Mouse (Mus musculus) hindbrain, embryonic 15.5 days (tissue): Measurements from ENCODE around the gene Hacd1. TPM values are rescaled to one million over a fixed set of nuclear protein-coding genes. Genes with fewer than 3 reads are reported as not detected.

Experiments used
- ATAC-seq: fragments of 200-750 bp; cut with Nextera tagmentation; 2 replicates; pipeline ENCODE4 v1.8.0; 2017; ENCODE audit warnings: low read depth, moderate number of reproducible peaks, moderate TSS enrichment; ENCODE audit not compliant: low FRiP score
- H3K27ac ChIP-seq: fragments of 300-500 bp; sonication (generic); replicated peaks from 2 replicates; pipeline ENCODE4 v1.5.1; 2015; ENCODE audit warnings: mild to moderate bottlenecking, inconsistent platforms
- H3K27me3 ChIP-seq: fragments of 300-500 bp; sonication (generic); 2 replicates; pipeline ENCODE4 v1.6.1; 2015; ENCODE audit warnings: control low read depth, inconsistent platforms
- H3K36me3 ChIP-seq: fragments of 300-500 bp; sonication (generic); 2 replicates; pipeline ENCODE4 v1.6.1; 2015; ENCODE audit warnings: control low read depth, inconsistent platforms
- H3K4me1 ChIP-seq: fragments of 300-500 bp; sonication (generic); replicated peaks from 2 replicates; pipeline ENCODE4 v1.6.1; 2015; ENCODE audit warnings: control low read depth, inconsistent platforms
- H3K4me2 ChIP-seq: fragments of 300-500 bp; sonication (generic); 2 replicates; pipeline ENCODE4 v1.6.1; 2015; ENCODE audit warnings: moderate library complexity, mild to moderate bottlenecking, inconsistent platforms
- H3K4me3 ChIP-seq: fragments of 300-500 bp; sonication (generic); 2 replicates; pipeline ENCODE4 v1.5.1; 2015; ENCODE audit warnings: mild to moderate bottlenecking, inconsistent platforms
- H3K9ac ChIP-seq: fragments of 300-500 bp; sonication (generic); 2 replicates; pipeline ENCODE4 v1.6.1; 2015; ENCODE audit warnings: inconsistent platforms
- H3K9me3 ChIP-seq: fragments of 300-500 bp; sonication (generic); 2 replicates; pipeline ENCODE4 v1.6.1; 2016; ENCODE audit warnings: control low read depth, inconsistent platforms
- WGBS: fragments of 180-500 bp; shearing (Covaris S2); methylation state at CpG from one replicate; pipeline ENCODE4 v1.1.7; 2015; 5-methylcytosine and 5-hydroxymethylcytosine counted together
- polyA plus RNA-seq: library from polyadenylated mRNA; unstranded; fragments of >200 nt; fragmentation: Nextera tagmentation; extraction: Ambion mirVana; gene quantifications from 2 replicates; pipeline ENCODE4 v1.2.1, GENCODE M21; 2015

The Hacd1 gene
- polyA plus RNA-seq, 1 experiment from 2014 or later, result 86.4 TPM

GRCm38 (mm10) chr2:13938118-13938517, 117.8 kb downstream of the Hacd1 start:
- Histone ChIP-seq H3K4me3 (no peak overlapping the region), H3K36me3 (no peaks in the 10 kb centered on the region), H3K9ac (no peak overlapping the region), H3K9me3 (no peaks in the 10 kb centered on the region), H3K27ac (no peak overlapping the region), H3K4me1 (no peaks in the 10 kb centered on the region), H3K4me2 (no peak overlapping the region), H3K27me3 (no peaks in the 10 kb centered on the region)
- 68% methylated on average over 2 of the region's 2 CpGs for WGBS
- no peak for ATAC-seq

- Histone ChIP-seq H3K9ac (no peak overlapping the region), H3K4me3 (no peak overlapping the region), H3K27me3 (no peaks in the 10 kb centered on the region), H3K36me3 (no peaks in the 10 kb centered on the region), H3K9me3 (no peaks in the 10 kb centered on the region), H3K4me1 (no peaks in the 10 kb centered on the region), H3K27ac (no peak overlapping the region), H3K4me2 (no peak overlapping the region)
- WGBS, result 77% methylated on average over 3 of the region's 3 CpGs
- no peak for ATAC-seq
These were observed 120.6 kb downstream of the Hacd1 start for GRCm38 (mm10) chr2:13935343-13935742.

GRCm38 (mm10) chr2:13932253-13932652, 123.7 kb downstream of the Hacd1 start:
- Histone ChIP-seq H3K9me3 (no peaks in the 10 kb centered on the region), H3K4me3 (no peak overlapping the region), H3K27me3 (no peaks in the 10 kb centered on the region), H3K36me3 (no peaks in the 10 kb centered on the region), H3K27ac (no peak overlapping the region), H3K4me1 (no peaks in the 10 kb centered on the region), H3K9ac (no peak overlapping the region), H3K4me2 (no peak overlapping the region)
- no peak for ATAC-seq

GRCm38 (mm10) chr2:13930724-13931123, 125.2 kb downstream of the Hacd1 start:
- H3K27me3 ChIP-seq, result no peaks in the 10 kb centered on the region
- no peaks in the 10 kb centered on the region for H3K4me1 ChIP-seq
- no peak for ATAC-seq
- no peaks in the 10 kb centered on the region for H3K9me3 ChIP-seq
- no peak overlapping the region for H3K4me3 ChIP-seq
- H3K9ac ChIP-seq, result no peak overlapping the region
- no peaks in the 10 kb centered on the region for H3K36me3 ChIP-seq
- WGBS, result 81% methylated on average over 1 of the region's 1 CpGs
- H3K27ac ChIP-seq, result no peak overlapping the region
- H3K4me2 ChIP-seq, result no peak overlapping the region

- H3K27me3 ChIP-seq, result no peaks in the 10 kb centered on the region
- H3K36me3 ChIP-seq, result no peaks in the 10 kb centered on the region
- no peak overlapping the region for H3K9ac ChIP-seq
- ATAC-seq, result no peak
- no peak overlapping the region for H3K4me2 ChIP-seq
- H3K4me3 ChIP-seq, result no peak overlapping the region
- no peaks in the 10 kb centered on the region for H3K9me3 ChIP-seq
- no peaks in the 10 kb centered on the region for H3K4me1 ChIP-seq
- no peak overlapping the region for H3K27ac ChIP-seq
These were observed 167.4 kb downstream of the Hacd1 start for GRCm38 (mm10) chr2:13888568-13888967.

- ATAC-seq, result no peak
- H3K4me1 ChIP-seq, result no peaks in the 10 kb centered on the region
- no peaks in the 10 kb centered on the region for H3K27me3 ChIP-seq
- no peak overlapping the region for H3K4me2 ChIP-seq
- 61% methylated on average over 2 of the region's 2 CpGs for WGBS
- H3K36me3 ChIP-seq, result no peaks in the 10 kb centered on the region
- no peak overlapping the region for H3K27ac ChIP-seq
- no peaks in the 10 kb centered on the region for H3K9me3 ChIP-seq
- H3K4me3 ChIP-seq, result no peak overlapping the region
- H3K9ac ChIP-seq, result no peak overlapping the region
These were observed 198.5 kb downstream of the Hacd1 start for GRCm38 (mm10) chr2:13857461-13857860.

- Histone ChIP-seq H3K9me3 (no peaks in the 10 kb centered on the region), H3K9ac (no peak overlapping the region), H3K4me2 (no peak overlapping the region), H3K4me3 (no peak overlapping the region), H3K4me1 (no peaks in the 10 kb centered on the region), H3K36me3 (no peaks in the 10 kb centered on the region), H3K27me3 (no peaks in the 10 kb centered on the region), H3K27ac (no peak overlapping the region)
- WGBS, result 69% methylated on average over 3 of the region's 3 CpGs
- no peak for ATAC-seq
These were observed 200.4 kb downstream of the Hacd1 start for GRCm38 (mm10) chr2:13855510-13855909.

- Histone ChIP-seq H3K36me3 (no peaks in the 10 kb centered on the region), H3K27ac (no peak overlapping the region), H3K9me3 (no peaks in the 10 kb centered on the region), H3K27me3 (no peaks in the 10 kb centered on the region), H3K4me1 (no peaks in the 10 kb centered on the region), H3K9ac (no peak overlapping the region), H3K4me3 (no peak overlapping the region), H3K4me2 (no peak overlapping the region)
- 81% methylated on average over 3 of the region's 3 CpGs for WGBS
- no peak for ATAC-seq
These were observed 219.6 kb downstream of the Hacd1 start for GRCm38 (mm10) chr2:13836310-13836709.

- H3K9me3 ChIP-seq, result no peaks in the 10 kb centered on the region
- no peak overlapping the region for H3K9ac ChIP-seq
- ATAC-seq, result no peak
- H3K4me2 ChIP-seq, result no peak overlapping the region
- no peak overlapping the region for H3K27ac ChIP-seq
- H3K4me1 ChIP-seq, result no peaks in the 10 kb centered on the region
- H3K36me3 ChIP-seq, result no peaks in the 10 kb centered on the region
- no peaks in the 10 kb centered on the region for H3K27me3 ChIP-seq
- H3K4me3 ChIP-seq, result no peak overlapping the region
- 68% methylated on average over 1 of the region's 1 CpGs for WGBS
These were observed 220.9 kb downstream of the Hacd1 start for GRCm38 (mm10) chr2:13834989-13835388.

GRCm38 (mm10) chr2:13816645-13817044, 239.3 kb downstream of the Hacd1 start:
- no peak overlapping the region for H3K9ac ChIP-seq
- no peak overlapping the region for H3K4me2 ChIP-seq
- no peaks in the 10 kb centered on the region for H3K9me3 ChIP-seq
- 89% methylated on average over 2 of the region's 2 CpGs for WGBS
- H3K36me3 ChIP-seq, result no peaks in the 10 kb centered on the region
- no peak overlapping the region for H3K27ac ChIP-seq
- no peaks in the 10 kb centered on the region for H3K4me1 ChIP-seq
- ATAC-seq, result no peak
- H3K27me3 ChIP-seq, result no peaks in the 10 kb centered on the region
- H3K4me3 ChIP-seq, result no peak overlapping the region

GRCm38 (mm10) chr2:13808593-13808992, 247.3 kb downstream of the Hacd1 start:
- H3K9me3 ChIP-seq, result no peaks in the 10 kb centered on the region
- H3K27ac ChIP-seq, result no peak overlapping the region
- WGBS, result 63% methylated on average over 5 of the region's 5 CpGs
- H3K36me3 ChIP-seq, result no peaks in the 10 kb centered on the region
- H3K4me2 ChIP-seq, result no peak overlapping the region
- no peak overlapping the region for H3K4me3 ChIP-seq
- no peak overlapping the region for H3K9ac ChIP-seq
- no peaks in the 10 kb centered on the region for H3K27me3 ChIP-seq
- H3K4me1 ChIP-seq, result no peaks in the 10 kb centered on the region
- no peak for ATAC-seq

- Histone ChIP-seq H3K9ac (no peak overlapping the region), H3K9me3 (no peaks in the 10 kb centered on the region), H3K27ac (no peak overlapping the region), H3K27me3 (no peaks in the 10 kb centered on the region), H3K36me3 (no peaks in the 10 kb centered on the region), H3K4me1 (no peaks in the 10 kb centered on the region), H3K4me2 (no peak overlapping the region), H3K4me3 (no peak overlapping the region)
- no peak for ATAC-seq
- 82% methylated on average over 4 of the region's 4 CpGs for WGBS
These were observed 247.9 kb downstream of the Hacd1 start for GRCm38 (mm10) chr2:13808008-13808407.

- no peaks in the 10 kb centered on the region for H3K4me1 ChIP-seq
- H3K36me3 ChIP-seq, result no peaks in the 10 kb centered on the region
- no peak overlapping the region for H3K4me2 ChIP-seq
- H3K9ac ChIP-seq, result no peak overlapping the region
- WGBS, result 93% methylated on average over 3 of the region's 3 CpGs
- H3K27me3 ChIP-seq, result no peaks in the 10 kb centered on the region
- no peak for ATAC-seq
- H3K4me3 ChIP-seq, result no peak overlapping the region
- H3K27ac ChIP-seq, result no peak overlapping the region
- no peaks in the 10 kb centered on the region for H3K9me3 ChIP-seq
These were observed 249.8 kb downstream of the Hacd1 start for GRCm38 (mm10) chr2:13806120-13806519.
